Mouse (Mus musculus): ENCODE data around the gene Ptx4.

- TF ChIP-seq GATA1 (IDR thresholded peaks at IDR 0.05; ENCODE audit: low read length) (no peak), TAL1 (IDR thresholded peaks at IDR 0.05; ENCODE audit: low read length) (no peak)
Measured at GRCm38 (mm10) chr17:25080210-25080609, 40.4 kb upstream of the Ptx4 start.
